Mouse (Mus musculus): ENCODE results near the gene Mrpl2. TPM values are rescaled to one million over a fixed set of nuclear protein-coding genes. Genes with fewer than 3 reads are reported as not detected.

The Mrpl2 gene
- total and polyA plus RNA-seq, 2 experiments = 58.5 to 95.1 TPM

DNA sequence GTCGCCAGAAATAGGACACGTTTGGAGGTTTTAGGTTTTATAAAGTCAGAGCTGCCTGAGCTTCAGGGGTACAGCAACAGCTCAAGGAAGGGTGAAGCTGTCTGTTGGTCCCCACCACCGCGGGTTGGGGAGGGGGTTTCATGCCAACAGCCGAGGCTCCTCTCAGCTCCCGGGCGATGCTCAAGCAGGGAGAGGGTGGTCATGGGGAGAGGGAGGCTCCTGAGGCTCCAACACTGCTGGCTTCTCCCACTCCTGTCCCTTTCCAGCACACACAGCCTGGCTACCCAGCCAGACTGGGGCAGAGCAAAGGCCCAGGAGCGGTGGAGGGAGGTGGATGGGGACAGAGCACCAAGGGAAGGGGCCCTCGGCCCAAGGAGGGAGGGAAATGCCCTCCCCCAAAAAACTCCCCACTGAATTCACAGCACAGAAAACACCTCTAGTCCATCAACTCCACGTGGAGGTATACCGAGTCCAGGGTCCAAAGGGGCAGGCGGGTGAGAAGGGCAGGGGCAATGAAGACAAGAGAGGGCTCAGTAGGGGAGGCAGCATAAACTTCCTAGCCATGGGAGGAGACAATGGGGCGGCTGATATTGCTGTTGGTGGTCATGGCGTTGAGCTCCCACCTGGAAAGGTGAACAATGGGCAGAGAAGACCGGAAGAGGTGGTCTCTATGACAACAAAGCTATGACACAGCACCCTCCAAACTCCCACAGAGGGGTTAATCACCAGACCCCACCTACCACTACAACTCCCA is 28.7 kb downstream of the Mrpl2 start:
- Histone ChIP-seq H3K27me3 (ENCODE audit: control insufficient read depth, insufficient read depth, low read length) (no peaks in the 10 kb centered on the region), H3K36me3 (ENCODE audit: control insufficient read depth, insufficient read depth, low read length) (peaks cover 13% of the 10 kb centered on the region), H3K9ac (ENCODE audit: low read depth, low read length) (peak overlapping the region; percentile 70), H3K4me3 (ENCODE audit: insufficient read depth, low read depth, low read length) (peak overlapping the region; percentile 51), H3K4me1 (ENCODE audit: control insufficient read depth, insufficient read depth, low read length) (peaks cover 15% of the 10 kb centered on the region), H3K27ac (replicated peaks; ENCODE audit: insufficient read depth, low read depth, low read length) (peak overlapping the region; percentile 87), H3K79me2 (ENCODE audit: control insufficient read depth, insufficient read depth, low read length) (peaks cover 7% of the 10 kb centered on the region; the same call in 1 of the 2 replicates)
- peak; percentile 37 for DNase-seq (ENCODE audit: extremely low read depth, low read depth, low spot score)
- TF ChIP-seq POLR2A (IDR thresholded peaks at IDR 0.05; ENCODE audit: extremely low read depth, insufficient read depth, low read length) (no peak), CTCF (IDR thresholded peaks at IDR 0.05; ENCODE audit: low read depth, low read length) (no peak)
- WGBS = 25% methylated on average over 15 of the region's 15 CpGs

- Histone ChIP-seq H3K9ac (ENCODE audit: low read depth, low read length) (0 out of 2 replicates have a peak within 1 kb of the TSS, but pooled peaks have one; percentile 29), H3K79me2 (ENCODE audit: control insufficient read depth, insufficient read depth, low read length) (peaks cover 7% of the 10 kb centered on the region; the same call in 1 of the 2 replicates), H3K4me3 (ENCODE audit: insufficient read depth, low read depth, low read length) (peak within 1 kb of the TSS; percentile 9; the same call in 1 of the 2 replicates), H3K27ac (replicated peaks; ENCODE audit: insufficient read depth, low read depth, low read length) (no peak within 1 kb of the TSS), H3K27me3 (ENCODE audit: control insufficient read depth, insufficient read depth, low read length) (no peaks in the 10 kb centered on the region), H3K4me1 (ENCODE audit: control insufficient read depth, insufficient read depth, low read length) (peaks cover 16% of the 10 kb centered on the region), H3K36me3 (ENCODE audit: control insufficient read depth, insufficient read depth, low read length) (peaks cover 9% of the 10 kb centered on the region)
- WGBS = 75% methylated on average over 9 of the region's 9 CpGs
- DNase-seq (ENCODE audit: extremely low read depth, low read depth, low spot score) = peak; percentile 16
- TF ChIP-seq CTCF (IDR thresholded peaks at IDR 0.05; ENCODE audit: low read depth, low read length) (no peak), POLR2A (IDR thresholded peaks at IDR 0.05; ENCODE audit: extremely low read depth, insufficient read depth, low read length) (no peak)
Measured at GRCm38 (mm10) chr17:46678416-46678815, 32.4 kb downstream of the Mrpl2 start, which contains the start of gene Mea1. Gene Mea1, plus strand, starts transcription at chr17:46678793.

GRCm38 (mm10) chr17:46678911-46679310 is 32.9 kb downstream of the Mrpl2 start:
- Histone ChIP-seq H3K4me1 (ENCODE audit: control insufficient read depth, insufficient read depth, low read length) (peaks cover 14% of the 10 kb centered on the region), H3K79me2 (ENCODE audit: control insufficient read depth, insufficient read depth, low read length) (peaks cover 7% of the 10 kb centered on the region; the same call in 1 of the 2 replicates), H3K27ac (replicated peaks; ENCODE audit: insufficient read depth, low read depth, low read length) (no peak overlapping the region), H3K36me3 (ENCODE audit: control insufficient read depth, insufficient read depth, low read length) (peaks cover 9% of the 10 kb centered on the region), H3K27me3 (ENCODE audit: control insufficient read depth, insufficient read depth, low read length) (no peaks in the 10 kb centered on the region), H3K4me3 (ENCODE audit: insufficient read depth, low read depth, low read length) (no peak overlapping the region), H3K9ac (ENCODE audit: low read depth, low read length) (no peak overlapping the region)
- WGBS = 69% methylated on average over 9 of the region's 9 CpGs
- DNase-seq (ENCODE audit: extremely low read depth, low read depth, low spot score) = no peak
- TF ChIP-seq CTCF (IDR thresholded peaks at IDR 0.05; ENCODE audit: low read depth, low read length) (no peak), POLR2A (IDR thresholded peaks at IDR 0.05; ENCODE audit: extremely low read depth, insufficient read depth, low read length) (no peak)

GRCm38 (mm10) chr17:46679843-46680759 is 34.1 kb downstream of the Mrpl2 start:
- WGBS = 1% methylated on average over 34 of the region's 34 CpGs
- Histone ChIP-seq H3K4me3 (ENCODE audit: insufficient read depth, low read depth, low read length) (peak overlapping the region; percentile 89), H3K9ac (ENCODE audit: low read depth, low read length) (peak overlapping the region; percentile 89), H3K4me1 (ENCODE audit: control insufficient read depth, insufficient read depth, low read length) (peaks cover 11% of the 10 kb centered on the region), H3K79me2 (ENCODE audit: control insufficient read depth, insufficient read depth, low read length) (peaks cover 7% of the 10 kb centered on the region; the same call in 1 of the 2 replicates), H3K27me3 (ENCODE audit: control insufficient read depth, insufficient read depth, low read length) (no peaks in the 10 kb centered on the region), H3K27ac (replicated peaks; ENCODE audit: insufficient read depth, low read depth, low read length) (peak overlapping the region; percentile 74), H3K36me3 (ENCODE audit: control insufficient read depth, insufficient read depth, low read length) (peaks cover 9% of the 10 kb centered on the region)
- peak; percentile 19 for DNase-seq (ENCODE audit: extremely low read depth, low read depth, low spot score)
- TF ChIP-seq POLR2A (IDR thresholded peaks at IDR 0.05; ENCODE audit: extremely low read depth, insufficient read depth, low read length) = no peak
- peak; percentile 36; the same call in 1 of the 2 replicates for TF ChIP-seq CTCF (IDR thresholded peaks at IDR 0.05; ENCODE audit: low read depth, low read length)

- peaks cover 11% of the 10 kb centered on the region for H3K4me1 ChIP-seq (ENCODE audit: control insufficient read depth, insufficient read depth, low read length)
- H3K27me3 ChIP-seq (ENCODE audit: control insufficient read depth, insufficient read depth, low read length) = no peaks in the 10 kb centered on the region
- H3K9ac ChIP-seq (ENCODE audit: low read depth, low read length) = peak within 1 kb of the TSS; percentile 89
- peaks cover 5% of the 10 kb centered on the region for H3K36me3 ChIP-seq (ENCODE audit: control insufficient read depth, insufficient read depth, low read length)
- H3K27ac ChIP-seq (replicated peaks; ENCODE audit: insufficient read depth, low read depth, low read length) = peak within 1 kb of the TSS; percentile 74
- peak within 1 kb of the TSS; percentile 89 for H3K4me3 ChIP-seq (ENCODE audit: insufficient read depth, low read depth, low read length)
- WGBS = under 1% methylated on average over 49 of the region's 49 CpGs
- peak; percentile 56; the same call in 1 of the 2 replicates for TF ChIP-seq POLR2A (IDR thresholded peaks at IDR 0.05; ENCODE audit: extremely low read depth, insufficient read depth, low read length)
- no peak for TF ChIP-seq CTCF (IDR thresholded peaks at IDR 0.05; ENCODE audit: low read depth, low read length)
- peaks cover 7% of the 10 kb centered on the region; the same call in 1 of the 2 replicates for H3K79me2 ChIP-seq (ENCODE audit: control insufficient read depth, insufficient read depth, low read length)
- peak; percentile 94 for DNase-seq (ENCODE audit: extremely low read depth, low read depth, low spot score)
Measured at GRCm38 (mm10) chr17:46680760-46681373, 34.8 kb downstream of the Mrpl2 start, which contains the start of gene Klhdc3. Gene Klhdc3, minus strand, starts transcription at chr17:46680914.

All from liver, adult 2 months (tissue).